Mouse (Mus musculus): Measurements from ENCODE around the gene Krt78.
"Not testable (repeated sequence)": the region's sequence is repeated elsewhere in the genome, so short reads cannot be mapped to it uniquely, and the experiment has no call there.

Krt78 gene

DNA sequence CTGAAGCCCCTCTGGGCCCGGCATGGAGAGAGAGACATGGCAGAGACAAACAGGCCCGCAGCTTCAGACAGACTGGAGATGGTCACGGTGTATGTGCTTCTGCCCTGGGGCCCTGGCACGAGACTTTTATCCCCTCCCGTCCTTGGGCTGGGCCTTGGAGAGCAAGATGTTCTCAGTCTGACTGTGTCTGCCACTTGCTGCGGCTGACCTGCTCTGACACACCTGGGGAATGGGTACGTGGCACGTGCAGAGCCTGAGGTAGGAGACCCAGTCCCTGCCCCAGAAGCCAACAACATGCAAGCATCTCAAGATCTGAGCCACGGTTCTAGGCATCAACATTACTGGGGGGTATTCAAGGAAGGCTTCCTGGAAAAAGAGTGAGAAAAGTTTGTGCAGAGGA lies at the start of gene Krt78:
Gene Krt78, minus strand, starts transcription at position 101 of the 400 bp plus-strand sequence.
- no peak for DNase-seq

DNA sequence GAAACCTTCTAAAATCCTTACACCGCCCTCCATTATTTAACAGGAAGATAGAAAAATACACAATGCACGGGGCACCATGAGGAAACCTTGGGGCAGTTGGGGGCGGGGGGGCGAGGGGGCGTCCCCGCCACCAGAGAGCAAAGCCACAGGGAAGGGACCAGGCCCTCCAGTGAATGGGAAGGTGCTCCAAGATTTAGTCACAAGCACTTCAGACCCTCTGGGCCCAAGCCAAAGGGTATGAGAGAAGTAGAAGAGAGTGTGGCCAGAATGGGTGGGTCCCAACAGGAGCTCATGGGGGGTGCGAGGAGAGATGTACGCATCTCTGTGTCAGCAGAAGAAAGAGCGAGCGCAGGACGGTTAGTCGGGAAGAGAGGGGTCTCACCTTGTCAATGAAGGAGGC lies 49.4 kb upstream of the Krt78 start:
- DNase-seq = no peak

DNA sequence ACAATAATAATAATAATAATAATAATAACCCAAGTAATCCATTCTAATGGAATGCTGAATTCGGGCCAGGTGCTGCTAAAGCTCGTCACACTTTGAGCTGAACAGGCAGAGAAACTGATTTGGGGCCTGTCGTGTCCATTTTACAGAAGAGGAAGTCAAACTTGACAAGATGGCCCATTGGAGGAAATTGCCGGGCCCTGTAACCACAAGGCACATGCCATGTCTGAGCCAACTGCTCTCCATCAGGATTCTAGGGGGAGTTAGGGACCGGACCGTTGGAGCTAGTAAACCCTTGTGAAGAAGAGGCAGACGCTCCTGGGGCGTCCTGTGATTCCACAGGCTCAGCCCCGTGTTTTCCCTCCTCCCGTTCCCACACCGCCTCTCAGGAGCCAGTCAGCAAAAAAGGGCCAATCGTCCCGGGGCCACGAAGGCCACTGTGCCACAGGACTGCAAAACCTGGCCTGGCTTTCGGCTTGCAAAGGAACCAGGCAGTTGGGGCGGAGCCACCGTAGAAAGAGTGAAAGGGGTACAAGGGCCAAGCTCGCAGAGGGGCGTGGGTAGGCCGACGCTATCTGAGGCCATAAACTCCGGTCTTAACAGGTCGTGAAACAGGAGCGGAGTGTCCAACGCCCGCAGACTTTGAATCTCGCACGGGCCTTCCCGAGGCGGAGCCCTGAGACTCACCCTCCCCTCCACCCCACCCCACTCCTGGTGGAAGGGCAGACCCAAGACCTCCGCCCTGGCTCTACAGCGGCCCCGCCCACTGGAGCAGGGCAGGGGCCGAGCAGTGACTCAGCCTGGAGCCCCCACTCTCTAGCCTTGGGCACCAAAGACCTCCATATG lies 48.8 kb upstream of the Krt78 start:
- DNase-seq = peak; percentile 44

DNA sequence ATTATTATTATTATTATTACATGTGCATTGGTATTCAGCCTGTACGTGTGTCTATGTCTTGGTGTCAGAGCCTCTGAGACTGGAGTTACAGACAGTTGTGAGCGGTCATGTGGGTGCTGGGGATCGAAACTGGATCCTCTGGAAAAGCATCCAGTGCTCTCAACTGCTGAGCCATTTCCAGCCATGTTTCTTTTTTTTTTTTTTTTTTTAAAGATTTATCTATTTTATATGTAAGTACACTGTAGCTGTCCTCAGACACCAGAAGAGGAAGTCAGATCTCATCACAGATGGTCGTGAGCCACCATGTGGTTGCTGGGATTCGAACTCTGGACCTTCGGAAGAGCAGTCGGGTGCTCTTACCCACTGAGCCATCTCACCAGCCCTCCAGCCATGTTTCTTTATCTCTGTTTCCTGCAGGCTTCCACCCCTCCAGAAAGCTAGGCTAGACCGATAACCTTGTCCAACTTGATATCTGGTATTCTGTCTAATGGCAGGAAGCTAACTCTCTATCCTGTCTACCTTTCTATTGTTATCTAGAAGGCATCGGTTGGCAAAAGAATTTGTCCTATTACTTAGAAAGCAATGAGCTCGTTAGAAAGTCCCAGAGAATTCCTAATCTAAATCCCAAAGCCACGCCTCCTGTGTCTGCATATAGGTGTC lies 45.7 kb upstream of the Krt78 start:
- DNase-seq = no peak

DNA sequence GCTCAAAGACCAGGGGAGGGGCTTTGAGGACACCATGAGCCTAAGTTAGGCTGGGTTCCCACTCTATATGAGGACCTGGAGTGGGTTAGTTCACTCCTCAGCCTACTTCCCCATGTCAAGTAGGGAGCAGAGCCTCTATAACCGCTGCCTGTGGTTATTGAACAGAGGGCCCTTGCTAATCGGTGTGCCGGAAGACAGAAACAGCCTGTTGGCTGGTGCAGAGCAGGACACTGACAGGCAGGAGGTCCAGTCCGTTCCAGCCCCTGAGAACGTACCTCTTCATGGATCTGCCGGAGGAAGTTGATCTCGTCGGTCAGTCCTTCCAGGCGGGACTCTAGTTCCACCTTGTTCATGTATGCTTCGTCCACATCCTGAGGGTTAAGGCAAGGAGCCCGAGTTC lies 45.1 kb upstream of the Krt78 start:
- no peak for DNase-seq

DNA sequence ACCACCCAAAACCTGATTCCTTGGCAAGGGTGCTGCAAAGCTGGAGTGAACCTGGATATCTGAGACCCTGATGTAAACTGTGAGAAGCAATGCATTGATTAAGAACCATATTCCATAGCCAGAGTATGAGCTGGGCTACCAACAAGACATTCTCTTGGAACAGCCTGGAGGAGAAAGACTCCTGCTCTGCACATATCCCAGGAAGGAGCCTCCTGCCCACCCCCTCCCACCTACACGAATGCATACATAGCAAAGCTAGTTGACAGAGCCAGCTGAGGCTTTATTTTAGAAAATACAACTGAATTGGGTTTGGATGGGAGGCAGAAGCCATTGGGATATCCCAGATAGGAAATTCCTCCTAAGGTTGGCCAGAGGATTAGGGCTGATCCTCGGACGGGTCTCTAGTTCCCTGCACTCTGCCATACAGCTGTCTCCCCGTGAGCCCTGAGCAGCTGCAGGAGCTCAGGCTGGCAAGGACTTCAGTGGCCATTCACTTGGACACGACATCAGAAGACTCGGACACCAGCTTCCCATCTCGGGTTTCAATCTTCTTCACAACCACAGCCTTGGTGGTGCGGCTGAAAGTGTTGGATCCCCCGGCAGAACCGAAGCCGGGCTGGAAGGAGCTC lies 42.5 kb upstream of the Krt78 start:
- DNase-seq = not testable (repeated sequence)

DNA sequence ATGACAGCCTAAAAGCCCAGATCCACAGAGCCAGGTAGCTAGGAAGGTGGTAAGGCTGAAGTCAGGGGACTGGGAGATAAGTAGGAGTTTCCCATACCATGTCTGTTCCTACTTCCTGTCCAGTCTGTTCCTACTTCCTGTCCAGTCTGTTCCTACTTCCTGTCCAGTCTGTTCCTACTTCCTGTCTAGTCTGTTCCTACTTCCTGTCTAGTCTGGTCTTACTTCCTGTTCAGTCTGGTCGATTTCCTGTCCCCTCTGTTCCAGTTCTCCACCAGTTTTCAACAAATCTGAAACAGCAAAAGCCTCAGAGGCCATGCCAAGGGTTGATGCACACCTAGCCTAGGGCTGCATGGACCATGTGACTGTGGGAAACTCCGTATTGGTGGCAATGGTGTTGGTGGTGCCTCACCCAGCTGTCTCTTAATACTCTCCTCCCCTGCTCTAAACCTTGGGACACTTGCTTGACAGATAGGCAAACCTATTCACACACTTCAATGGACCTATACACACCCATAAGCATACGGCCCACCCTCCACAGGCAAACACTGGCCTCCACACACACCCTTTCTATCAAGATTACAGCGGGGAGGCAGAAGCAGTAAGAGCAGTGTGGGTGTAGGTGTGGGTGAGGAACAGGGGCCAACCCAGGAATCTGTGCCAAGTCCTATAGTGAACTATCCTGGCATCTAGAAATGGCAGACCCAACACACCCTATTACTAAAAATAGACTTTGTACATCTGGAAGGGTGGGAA lies 41.6 kb upstream of the Krt78 start:
- no peak for DNase-seq

DNA sequence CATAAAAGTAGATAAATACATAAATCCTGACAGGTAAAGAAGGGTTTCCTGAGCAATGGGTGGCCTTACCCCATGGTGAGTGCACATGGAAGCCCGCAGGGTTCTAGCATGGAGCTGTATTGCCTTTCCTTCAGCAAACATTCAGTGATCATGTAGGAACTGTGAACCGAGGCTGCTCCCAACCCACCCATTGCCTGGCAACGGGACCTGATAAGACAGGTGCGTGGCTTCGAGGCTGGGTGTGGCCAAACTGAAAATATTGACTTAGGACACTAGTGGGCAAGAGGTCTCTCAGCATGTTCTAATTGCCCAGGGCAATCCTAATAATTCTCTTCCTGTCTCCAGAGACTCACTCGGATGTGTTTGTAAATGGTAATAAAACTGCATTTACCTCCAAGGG lies 40.3 kb upstream of the Krt78 start:
- no peak for DNase-seq

DNA sequence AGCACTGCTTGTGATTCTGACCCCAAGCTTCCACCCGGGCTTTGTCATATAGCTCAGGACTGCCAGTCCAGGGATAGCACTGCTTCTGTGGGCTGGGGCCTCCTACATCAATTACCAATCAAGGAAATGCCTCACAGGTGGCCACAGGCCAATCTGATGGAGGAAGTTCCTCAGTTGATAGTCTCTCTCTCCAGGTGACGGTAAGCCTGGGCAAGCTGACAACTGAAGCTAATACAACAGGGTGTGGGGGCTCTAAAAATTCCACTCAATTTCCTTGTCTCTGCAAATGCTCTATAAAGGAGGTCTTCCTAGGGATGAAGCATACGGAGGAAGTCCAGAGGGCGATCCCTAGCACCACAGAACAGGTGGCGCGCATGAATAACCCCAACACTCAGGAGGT lies 36.9 kb upstream of the Krt78 start:
- DNase-seq = no peak

DNA sequence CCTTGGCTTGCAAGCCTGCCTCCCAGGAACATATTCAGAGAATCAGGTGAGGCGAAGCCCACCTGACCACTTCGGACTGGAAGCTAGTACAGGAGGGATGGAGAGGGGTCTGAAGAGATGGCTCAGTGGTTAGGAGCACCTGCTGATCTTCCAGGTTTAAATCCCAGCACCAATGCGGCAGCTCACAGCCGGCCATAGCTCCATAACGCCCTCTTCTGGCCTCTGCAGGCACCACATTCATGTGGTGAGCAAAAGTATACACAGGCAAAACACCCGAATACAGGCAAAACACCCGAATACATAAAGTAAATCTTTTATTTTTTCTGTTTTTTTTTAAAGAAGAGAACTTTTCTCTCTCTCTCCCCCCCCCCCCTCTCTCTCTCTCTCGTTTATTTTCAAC lies 34.6 kb upstream of the Krt78 start:
- DNase-seq = no peak

DNA sequence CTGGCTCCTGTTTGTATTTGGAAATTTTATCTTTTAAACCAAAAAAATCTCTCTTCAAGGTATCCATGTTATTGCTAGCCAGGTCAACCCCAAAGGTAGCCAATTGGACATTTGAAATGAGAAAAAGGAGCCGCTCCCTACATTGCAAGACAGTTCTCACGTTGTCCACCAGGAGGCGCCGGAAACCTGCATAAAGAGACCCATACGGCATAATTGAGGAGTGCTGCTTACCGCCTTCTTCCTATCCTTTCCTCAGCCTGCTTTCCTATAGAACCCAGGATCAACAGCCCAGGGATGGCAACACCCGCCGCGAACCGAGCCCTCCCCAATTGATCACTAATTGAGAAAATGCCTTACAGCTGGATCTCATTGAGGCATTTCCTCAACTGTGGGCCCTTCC lies 34.0 kb upstream of the Krt78 start:
- DNase-seq = peak; percentile 88

DNA sequence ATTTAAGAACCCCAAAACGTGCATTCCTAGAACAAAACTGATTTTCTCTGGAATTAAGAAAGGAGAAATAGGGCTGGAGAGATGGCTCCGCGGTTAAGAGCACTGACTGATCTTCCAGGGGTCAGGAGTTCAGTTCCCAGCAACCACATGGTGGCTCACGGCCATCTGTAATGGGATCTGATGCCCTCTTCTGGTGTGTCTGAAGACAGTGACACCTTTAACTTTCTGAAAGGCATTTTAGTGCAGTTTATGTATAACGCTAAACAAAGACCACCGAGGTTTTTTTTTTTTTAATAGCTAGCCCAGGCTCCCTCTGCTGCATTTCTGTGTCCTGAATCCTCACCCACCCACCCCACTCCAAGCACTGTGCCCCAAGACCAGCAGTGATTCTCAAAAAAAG lies 30.7 kb upstream of the Krt78 start:
- DNase-seq = no peak

DNA sequence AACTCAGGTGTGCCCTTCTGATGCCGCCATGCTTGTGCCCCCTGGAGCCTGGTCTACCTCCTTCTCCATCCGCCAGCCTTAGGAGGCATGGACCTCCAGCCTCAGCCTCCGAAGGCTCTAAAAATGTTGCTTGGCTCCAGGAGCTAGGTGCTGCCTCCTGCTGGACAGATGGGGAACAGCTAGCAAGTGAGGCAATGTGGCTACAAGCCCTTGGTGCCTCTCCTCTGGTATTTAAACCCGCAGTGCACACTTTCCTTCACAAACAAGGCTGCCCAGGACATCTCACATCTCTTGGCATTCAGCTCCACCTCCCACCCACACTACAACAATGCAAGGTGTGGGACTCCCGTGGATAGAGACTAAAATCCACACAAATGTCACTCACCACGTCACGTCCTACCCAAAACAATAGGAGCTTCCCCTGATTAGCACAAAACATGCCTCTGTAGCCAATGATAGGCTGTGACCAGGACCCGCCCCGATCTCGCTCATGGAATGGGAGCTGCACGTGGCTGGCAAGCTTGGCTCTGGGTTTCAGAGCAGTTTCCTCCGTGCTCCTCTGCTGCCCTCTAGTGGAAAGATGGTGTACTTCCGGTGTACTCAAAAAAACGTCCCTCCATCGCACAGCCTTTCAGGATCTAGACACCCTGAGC lies 30.0 kb upstream of the Krt78 start:
- peak; percentile 87 for DNase-seq

DNA sequence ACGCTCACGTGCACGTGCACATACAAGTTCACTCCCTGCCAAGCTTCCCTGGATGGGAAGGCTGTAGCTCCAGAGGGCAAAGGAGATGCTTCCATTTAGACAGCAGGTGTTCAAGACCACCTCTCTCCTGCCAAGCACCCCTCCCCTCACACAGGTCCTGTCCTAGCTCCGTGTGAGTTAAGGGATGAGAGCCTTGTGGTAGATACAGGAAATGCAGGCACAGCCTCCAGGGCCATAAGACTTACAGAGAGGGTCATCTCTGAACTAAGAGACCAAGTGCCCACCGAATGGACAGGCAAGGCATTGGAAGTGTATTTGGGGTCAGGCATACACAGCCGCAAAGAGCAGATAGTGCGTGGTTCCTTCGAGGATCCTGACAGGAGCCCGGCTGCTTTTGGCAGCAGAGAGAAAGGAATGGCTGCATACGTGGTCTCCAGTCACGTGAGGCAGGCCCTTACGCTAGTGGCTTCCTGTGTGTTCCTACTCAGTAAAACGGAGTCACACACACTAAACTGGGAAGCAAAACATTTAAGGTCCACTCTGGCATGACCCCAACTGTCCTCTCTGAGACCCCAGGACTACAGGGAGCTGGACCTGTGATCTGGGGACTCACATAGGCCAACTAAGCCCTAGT lies 29.3 kb upstream of the Krt78 start:
- DNase-seq = no peak

DNA sequence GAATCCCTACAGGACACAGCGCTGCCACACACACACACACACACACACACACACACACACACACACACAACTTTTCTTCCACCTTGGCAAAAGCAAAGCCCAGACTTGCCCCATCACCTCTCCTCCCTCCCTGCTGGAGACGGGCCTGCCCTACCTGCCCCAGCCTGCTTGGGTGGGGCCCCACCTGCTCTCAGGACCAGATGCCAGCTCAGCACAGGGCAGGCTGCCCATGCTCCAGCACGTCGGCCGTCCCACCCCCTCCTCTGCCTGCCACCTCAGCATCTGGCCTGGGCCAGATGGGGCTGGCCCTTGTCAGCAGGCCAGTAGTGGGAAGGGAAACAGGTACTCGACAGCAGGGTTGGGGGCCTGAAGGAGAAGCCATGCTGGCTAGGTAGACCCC lies 26.8 kb upstream of the Krt78 start:
- no peak for DNase-seq

DNA sequence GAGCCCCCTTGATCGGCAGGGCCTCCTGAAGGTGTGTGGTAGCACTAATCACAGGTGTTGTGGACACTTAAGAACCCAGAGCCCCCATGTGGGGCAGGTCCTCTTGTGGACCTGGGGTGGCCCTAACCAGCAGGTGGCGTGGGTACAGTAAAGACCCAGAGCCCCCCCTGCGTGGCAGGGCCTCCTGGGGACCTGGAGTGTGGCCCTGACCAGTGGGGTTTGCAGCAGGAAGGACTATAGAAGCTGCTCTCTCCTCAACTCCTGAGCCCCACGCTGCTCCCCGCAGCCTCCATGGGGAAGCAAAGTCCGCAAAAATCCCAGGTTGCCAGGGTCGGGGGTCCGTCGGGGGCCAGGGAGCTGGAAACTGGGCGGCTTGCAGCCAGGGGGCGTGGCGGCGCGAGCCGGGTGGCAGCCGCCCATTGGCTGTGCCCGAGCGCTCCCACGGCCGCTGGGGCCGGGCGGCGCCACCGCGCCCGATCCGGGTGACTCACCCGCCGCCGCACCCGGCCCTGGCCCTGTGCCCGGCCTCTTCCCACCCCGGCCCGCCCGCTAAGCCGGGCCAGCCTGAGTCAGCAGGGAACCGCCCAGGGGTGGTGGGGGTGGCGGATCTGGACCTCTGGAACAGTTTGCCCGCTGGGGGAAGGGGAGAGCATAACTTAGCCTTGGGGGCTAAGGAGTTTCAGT lies 23.1 kb upstream of the Krt78 start:
- DNase-seq = peak; percentile 61

DNA sequence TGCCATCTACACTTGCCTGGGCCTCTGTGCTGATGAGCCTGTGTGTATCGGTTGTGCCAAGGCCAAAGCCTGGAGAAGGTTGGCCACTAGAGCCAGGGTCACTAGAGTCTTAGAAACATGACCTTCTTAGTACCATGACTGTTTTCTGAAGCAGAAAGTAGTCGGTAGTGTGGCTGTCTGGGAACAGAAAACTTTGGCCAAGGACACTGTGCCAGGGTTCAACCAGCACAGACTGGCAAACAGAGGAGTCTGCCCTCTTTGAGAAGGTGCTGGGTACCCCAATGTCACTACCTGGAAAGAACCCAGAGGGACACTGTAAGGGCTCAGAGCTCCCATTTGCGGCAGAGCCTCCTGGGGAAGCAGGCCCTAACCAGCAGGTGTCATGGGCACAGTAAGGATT lies 22.6 kb upstream of the Krt78 start:
- no peak for DNase-seq

DNA sequence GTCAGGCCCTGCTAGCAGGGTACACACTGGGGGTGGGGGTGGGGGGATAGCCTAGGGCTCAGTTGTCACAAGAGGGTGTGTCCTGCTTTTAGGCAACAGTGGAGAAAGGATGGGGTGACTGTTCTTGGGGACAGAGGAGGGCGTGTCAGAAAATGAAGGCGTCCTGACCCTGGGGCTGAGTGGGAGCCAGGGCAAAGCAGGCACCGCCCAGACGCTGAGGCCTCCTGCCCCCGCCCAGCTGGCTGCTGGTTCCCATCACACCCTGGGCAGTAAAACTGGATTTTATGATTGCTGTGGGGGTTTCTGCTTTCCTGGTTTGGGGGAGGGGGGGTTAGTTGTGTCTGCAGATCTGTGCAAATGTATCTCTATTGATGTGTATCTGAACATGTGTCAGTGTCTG lies 21.9 kb upstream of the Krt78 start:
- DNase-seq = no peak

DNA sequence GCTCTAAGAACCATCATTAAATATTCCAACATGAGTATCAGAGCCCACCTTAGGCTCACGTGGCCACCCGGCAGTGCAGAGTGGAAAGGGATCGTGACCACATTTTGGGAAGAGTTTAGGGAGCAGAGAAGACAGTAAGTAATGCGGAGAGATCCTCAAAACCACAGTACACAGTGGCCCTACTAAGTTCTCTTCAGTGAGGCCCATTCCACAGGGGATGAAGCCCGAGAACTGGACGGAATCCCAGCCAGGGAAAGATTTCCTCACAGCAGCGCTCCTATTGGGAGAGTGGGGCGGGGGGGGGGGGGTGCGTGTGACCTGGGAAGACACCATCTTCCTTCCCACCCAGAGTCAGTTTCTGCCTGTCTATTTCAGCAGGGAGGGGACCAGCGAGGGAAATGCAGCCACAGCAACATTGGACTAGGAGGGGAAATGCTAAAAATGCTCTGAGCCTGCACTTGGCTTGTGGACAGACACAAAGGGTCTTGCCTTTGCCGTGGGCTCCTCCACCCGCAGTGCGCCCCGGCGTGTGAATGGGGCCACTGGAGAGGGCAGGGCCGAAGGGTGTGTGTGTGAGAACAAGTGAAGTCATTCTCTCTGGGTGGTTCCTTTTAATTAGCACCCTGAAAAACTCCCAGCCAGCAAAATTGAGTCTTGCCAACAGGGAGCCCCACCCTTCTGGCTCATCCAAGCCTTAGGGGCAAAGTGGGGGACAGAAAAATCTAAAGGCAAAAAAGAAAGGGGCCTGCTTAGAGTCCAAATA lies 20.2 kb upstream of the Krt78 start:
- no peak for DNase-seq

DNA sequence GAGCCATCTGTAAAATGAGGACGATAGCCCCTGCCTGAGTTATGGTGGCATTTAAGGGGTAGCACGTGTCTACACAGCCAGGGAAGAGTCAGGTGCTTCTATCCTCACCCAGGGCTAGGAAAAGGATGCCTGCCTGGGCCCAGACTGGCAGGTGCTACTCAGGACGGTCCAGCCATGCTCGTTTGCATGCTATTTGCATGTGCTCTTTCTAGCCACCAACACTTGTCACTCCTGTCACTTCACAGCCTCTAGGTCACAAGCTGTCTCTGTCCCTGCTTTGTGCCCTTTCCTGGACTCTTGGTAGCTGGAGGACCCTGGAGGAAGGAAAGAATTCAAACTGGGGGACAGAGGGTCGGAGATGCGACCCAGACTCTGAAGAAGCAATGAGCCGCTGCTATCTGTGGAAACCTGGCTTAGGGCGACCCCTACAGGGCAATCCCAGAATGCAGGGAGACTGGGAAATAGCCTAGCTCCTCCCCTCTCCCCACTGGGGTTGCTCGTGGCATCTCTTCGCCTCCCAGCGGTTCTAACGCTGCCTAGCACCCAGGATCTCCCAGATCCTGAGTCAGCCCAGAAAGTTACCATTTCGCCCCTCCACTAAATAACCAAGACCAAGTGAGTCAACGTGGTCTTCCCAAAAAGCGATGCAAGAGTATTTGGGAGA lies 19.5 kb upstream of the Krt78 start:
- peak; percentile 95 for DNase-seq
